Mouse (Mus musculus): ENCODE results near the gene Panx3. TPM values are rescaled to one million over a fixed set of nuclear protein-coding genes. Genes with fewer than 3 reads are reported as not detected.

The Panx3 gene
- polyA plus RNA-seq, 1 experiment from 2014 or later = 0.08 TPM

- Histone ChIP-seq H3K27ac (replicated peaks; ENCODE audit: low read depth, low read length) (no peak overlapping the region), H3K4me2 (ENCODE audit: low read depth, low read length) (no peak overlapping the region), H3K9ac (replicated peaks; ENCODE audit: low read length) (no peak overlapping the region), H3K9me3 (replicated peaks; ENCODE audit: control insufficient read depth, low read length) (no peaks in the 10 kb centered on the region), H3K4me3 (ENCODE audit: low read depth, low read length) (no peak overlapping the region), H3K36me3 (replicated peaks; ENCODE audit: control insufficient read depth, insufficient read depth, low read depth, low read length) (no peaks in the 10 kb centered on the region), H3K4me1 (ENCODE audit: control insufficient read depth, insufficient read depth, low read length) (no peaks in the 10 kb centered on the region), H3K27me3 (ENCODE audit: control insufficient read depth, insufficient read depth, low read length) (no peaks in the 10 kb centered on the region)
- 88% methylated on average over 2 of the region's 2 CpGs for WGBS
- DNase-seq (ENCODE audit: low spot score) (no peak), ATAC-seq (replicated peaks; ENCODE audit: insufficient number of reproducible peaks, low FRiP score, low TSS enrichment, low read depth) (no peak)
These were observed 39.1 kb downstream of the Panx3 start for GRCm38 (mm10) chr9:37629941-37630340.

DNA sequence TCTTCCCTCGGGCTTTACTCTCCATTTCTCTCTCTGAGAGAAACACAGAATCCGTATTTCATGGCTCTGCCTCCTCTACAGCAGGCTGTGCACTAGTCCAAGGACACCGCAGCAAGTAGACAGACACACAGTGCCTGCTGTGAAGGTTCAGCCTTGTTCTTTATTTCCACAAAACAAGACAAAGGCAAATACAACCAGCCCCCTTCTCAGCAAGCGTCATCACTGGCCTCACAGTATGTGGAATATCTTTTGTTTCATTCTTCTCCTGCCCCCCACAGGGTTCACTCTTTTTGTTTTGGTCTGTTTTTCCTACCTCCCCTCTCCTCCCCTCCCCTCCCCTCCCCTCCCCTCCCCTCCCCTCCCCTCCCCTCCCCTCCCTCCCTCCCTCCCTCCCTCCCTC is 40.5 kb downstream of the Panx3 start:
- Histone ChIP-seq H3K27ac (replicated peaks; ENCODE audit: low read depth, low read length) (no peak overlapping the region), H3K9me3 (replicated peaks; ENCODE audit: control insufficient read depth, low read length) (no peaks in the 10 kb centered on the region), H3K9ac (replicated peaks; ENCODE audit: low read length) (no peak overlapping the region), H3K4me2 (ENCODE audit: low read depth, low read length) (no peak overlapping the region), H3K4me3 (ENCODE audit: low read depth, low read length) (no peak overlapping the region), H3K27me3 (ENCODE audit: control insufficient read depth, insufficient read depth, low read length) (no peaks in the 10 kb centered on the region), H3K36me3 (replicated peaks; ENCODE audit: control insufficient read depth, insufficient read depth, low read depth, low read length) (no peaks in the 10 kb centered on the region), H3K4me1 (ENCODE audit: control insufficient read depth, insufficient read depth, low read length) (no peaks in the 10 kb centered on the region)
- DNase-seq (ENCODE audit: low spot score) (no peak), ATAC-seq (replicated peaks; ENCODE audit: insufficient number of reproducible peaks, low FRiP score, low TSS enrichment, low read depth) (no peak)
- 53% methylated on average over 4 of the region's 4 CpGs for WGBS

DNA sequence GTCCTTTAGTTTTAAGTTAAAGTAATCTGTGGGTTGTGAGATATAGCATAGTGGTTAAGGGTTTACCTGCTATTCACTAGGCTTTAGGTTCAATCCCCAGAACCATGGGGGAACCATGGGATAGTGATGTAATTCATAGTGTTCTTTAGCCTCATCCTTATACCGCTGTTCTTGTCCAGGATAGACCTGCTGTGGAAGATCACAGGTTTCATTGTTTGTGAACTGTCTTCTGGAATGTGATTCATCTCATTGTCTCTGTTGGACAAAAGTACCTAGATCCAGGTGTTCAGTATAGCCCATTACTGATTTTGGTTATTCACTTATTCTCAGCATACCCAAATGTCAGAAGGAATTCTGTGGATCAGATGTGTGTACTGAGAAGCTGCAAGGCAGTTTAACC is 41.8 kb downstream of the Panx3 start:
- WGBS = 90% methylated on average over 1 of the region's 1 CpGs
- H3K4me3 ChIP-seq (ENCODE audit: low read depth, low read length) = no peak overlapping the region

GRCm38 (mm10) chr9:37626103-37626567 is 42.9 kb downstream of the Panx3 start:
- Histone ChIP-seq H3K9ac (replicated peaks; ENCODE audit: low read length) (no peak overlapping the region), H3K9me3 (replicated peaks; ENCODE audit: control insufficient read depth, low read length) (no peaks in the 10 kb centered on the region), H3K27ac (replicated peaks; ENCODE audit: low read depth, low read length) (no peak overlapping the region), H3K4me2 (ENCODE audit: low read depth, low read length) (no peak overlapping the region), H3K4me1 (ENCODE audit: control insufficient read depth, insufficient read depth, low read length) (no peaks in the 10 kb centered on the region), H3K36me3 (replicated peaks; ENCODE audit: control insufficient read depth, insufficient read depth, low read depth, low read length) (no peaks in the 10 kb centered on the region), H3K4me3 (ENCODE audit: low read depth, low read length) (no peak overlapping the region), H3K27me3 (ENCODE audit: control insufficient read depth, insufficient read depth, low read length) (no peaks in the 10 kb centered on the region)
- ATAC-seq (replicated peaks; ENCODE audit: insufficient number of reproducible peaks, low FRiP score, low TSS enrichment, low read depth) (no peak), DNase-seq (ENCODE audit: low spot score) (no peak)
- WGBS = 18% methylated on average over 3 of the region's 3 CpGs

More for the DNA sequence above, 41.8 kb downstream of the Panx3 start:
- Histone ChIP-seq H3K36me3 (replicated peaks; ENCODE audit: control insufficient read depth, insufficient read depth, low read depth, low read length) (no peaks in the 10 kb centered on the region), H3K27me3 (ENCODE audit: control insufficient read depth, insufficient read depth, low read length) (no peaks in the 10 kb centered on the region), H3K9ac (replicated peaks; ENCODE audit: low read length) (no peak overlapping the region), H3K4me1 (ENCODE audit: control insufficient read depth, insufficient read depth, low read length) (no peaks in the 10 kb centered on the region), H3K4me2 (ENCODE audit: low read depth, low read length) (no peak overlapping the region), H3K27ac (replicated peaks; ENCODE audit: low read depth, low read length) (no peak overlapping the region), H3K9me3 (replicated peaks; ENCODE audit: control insufficient read depth, low read length) (no peaks in the 10 kb centered on the region)
- ATAC-seq (replicated peaks; ENCODE audit: insufficient number of reproducible peaks, low FRiP score, low TSS enrichment, low read depth) = no peak
- no peak for DNase-seq (ENCODE audit: low spot score)

DNA sequence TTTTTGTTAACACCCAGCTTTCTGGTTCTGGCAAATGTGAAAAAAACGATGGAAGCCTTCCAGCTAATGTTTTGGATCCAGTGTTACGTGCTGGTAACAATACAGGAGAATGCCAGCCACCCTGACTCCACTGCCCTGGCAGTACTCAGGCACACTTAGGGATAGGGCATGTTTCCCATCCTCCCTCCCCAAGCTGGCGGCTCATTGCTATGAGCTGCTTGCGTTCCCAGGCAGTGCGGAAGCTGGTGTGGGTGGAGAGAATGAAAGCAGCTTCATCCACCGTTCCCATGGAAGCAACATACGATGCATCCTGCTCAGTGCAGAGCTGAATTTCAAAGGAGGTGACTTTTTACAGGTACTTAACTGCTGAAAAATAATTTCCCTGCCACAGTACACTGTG is 43.4 kb downstream of the Panx3 start:
- H3K27me3 ChIP-seq (ENCODE audit: control insufficient read depth, insufficient read depth, low read length) = no peaks in the 10 kb centered on the region
- no peak for ATAC-seq (replicated peaks; ENCODE audit: insufficient number of reproducible peaks, low FRiP score, low TSS enrichment, low read depth)
- H3K4me2 ChIP-seq (ENCODE audit: low read depth, low read length) = no peak overlapping the region
- H3K9me3 ChIP-seq (replicated peaks; ENCODE audit: control insufficient read depth, low read length) = no peaks in the 10 kb centered on the region
- H3K4me3 ChIP-seq (ENCODE audit: low read depth, low read length) = no peak overlapping the region
- WGBS = 34% methylated on average over 7 of the region's 7 CpGs
- no peaks in the 10 kb centered on the region for H3K4me1 ChIP-seq (ENCODE audit: control insufficient read depth, insufficient read depth, low read length)
- no peaks in the 10 kb centered on the region for H3K36me3 ChIP-seq (replicated peaks; ENCODE audit: control insufficient read depth, insufficient read depth, low read depth, low read length)
- DNase-seq (ENCODE audit: low spot score) = no peak
- H3K9ac ChIP-seq (replicated peaks; ENCODE audit: low read length) = no peak overlapping the region
- no peak overlapping the region for H3K27ac ChIP-seq (replicated peaks; ENCODE audit: low read depth, low read length)

- H3K36me3 ChIP-seq (replicated peaks; ENCODE audit: control insufficient read depth, insufficient read depth, low read depth, low read length) = no peaks in the 10 kb centered on the region
- no peak; the same call in 1 of the 2 replicates for ATAC-seq (replicated peaks; ENCODE audit: insufficient number of reproducible peaks, low FRiP score, low TSS enrichment, low read depth)
- H3K27me3 ChIP-seq (ENCODE audit: control insufficient read depth, insufficient read depth, low read length) = no peaks in the 10 kb centered on the region
- DNase-seq (ENCODE audit: low spot score) = no peak
- H3K9ac ChIP-seq (replicated peaks; ENCODE audit: low read length) = no peak overlapping the region
- no peak overlapping the region for H3K4me3 ChIP-seq (ENCODE audit: low read depth, low read length)
- H3K27ac ChIP-seq (replicated peaks; ENCODE audit: low read depth, low read length) = no peak overlapping the region
- no peak overlapping the region for H3K4me2 ChIP-seq (ENCODE audit: low read depth, low read length)
- H3K9me3 ChIP-seq (replicated peaks; ENCODE audit: control insufficient read depth, low read length) = no peaks in the 10 kb centered on the region
- no peaks in the 10 kb centered on the region for H3K4me1 ChIP-seq (ENCODE audit: control insufficient read depth, insufficient read depth, low read length)
- 45% methylated on average over 3 of the region's 3 CpGs for WGBS
These were observed 43.9 kb downstream of the Panx3 start for GRCm38 (mm10) chr9:37625129-37625528.

DNA sequence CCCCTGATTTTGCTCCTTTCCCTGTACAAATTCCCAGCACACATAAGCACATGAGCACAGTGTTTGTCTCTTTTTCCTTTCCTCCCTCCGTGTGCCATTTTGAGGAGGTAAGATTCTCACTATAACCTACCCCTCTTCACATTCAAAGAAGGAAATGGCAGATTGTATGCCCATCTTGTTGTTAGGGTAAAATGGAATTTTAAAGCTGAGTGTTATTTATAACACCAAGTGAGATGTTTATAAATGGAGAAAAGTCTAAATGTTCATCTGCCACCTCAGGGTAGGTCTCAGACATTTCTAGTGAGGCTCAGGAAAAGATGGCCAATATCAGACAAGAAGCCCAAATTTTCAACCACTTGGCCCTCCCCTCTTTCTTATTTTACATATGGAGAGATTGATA is 44.5 kb downstream of the Panx3 start:
- no peaks in the 10 kb centered on the region for H3K9me3 ChIP-seq (replicated peaks; ENCODE audit: control insufficient read depth, low read length)
- H3K4me1 ChIP-seq (ENCODE audit: control insufficient read depth, insufficient read depth, low read length) = no peaks in the 10 kb centered on the region
- no peak for ATAC-seq (replicated peaks; ENCODE audit: insufficient number of reproducible peaks, low FRiP score, low TSS enrichment, low read depth)
- no peak for DNase-seq (ENCODE audit: low spot score)
- H3K4me3 ChIP-seq (ENCODE audit: low read depth, low read length) = no peak overlapping the region
- H3K36me3 ChIP-seq (replicated peaks; ENCODE audit: control insufficient read depth, insufficient read depth, low read depth, low read length) = no peaks in the 10 kb centered on the region
- H3K27me3 ChIP-seq (ENCODE audit: control insufficient read depth, insufficient read depth, low read length) = no peaks in the 10 kb centered on the region
- H3K9ac ChIP-seq (replicated peaks; ENCODE audit: low read length) = no peak overlapping the region
- H3K27ac ChIP-seq (replicated peaks; ENCODE audit: low read depth, low read length) = no peak overlapping the region
- no peak overlapping the region for H3K4me2 ChIP-seq (ENCODE audit: low read depth, low read length)
- 88% methylated on average over 1 of the region's 1 CpGs for WGBS

- WGBS = 78% methylated on average over 3 of the region's 3 CpGs
- Histone ChIP-seq H3K9me3 (replicated peaks; ENCODE audit: control insufficient read depth, low read length) (no peaks in the 10 kb centered on the region), H3K27ac (replicated peaks; ENCODE audit: low read depth, low read length) (no peak overlapping the region), H3K4me3 (ENCODE audit: low read depth, low read length) (no peak overlapping the region), H3K36me3 (replicated peaks; ENCODE audit: control insufficient read depth, insufficient read depth, low read depth, low read length) (no peaks in the 10 kb centered on the region), H3K4me1 (ENCODE audit: control insufficient read depth, insufficient read depth, low read length) (no peaks in the 10 kb centered on the region), H3K9ac (replicated peaks; ENCODE audit: low read length) (no peak overlapping the region), H3K27me3 (ENCODE audit: control insufficient read depth, insufficient read depth, low read length) (no peaks in the 10 kb centered on the region), H3K4me2 (ENCODE audit: low read depth, low read length) (no peak overlapping the region)
- DNase-seq (ENCODE audit: low spot score) (no peak), ATAC-seq (replicated peaks; ENCODE audit: insufficient number of reproducible peaks, low FRiP score, low TSS enrichment, low read depth) (no peak)
These were observed 45.1 kb downstream of the Panx3 start for GRCm38 (mm10) chr9:37623981-37624380.

Data from embryonic facial prominence, embryonic 11.5 days (tissue).